7 mouse cellular contexts compared by ENCODE assay signal in the genomic region with DNA sequence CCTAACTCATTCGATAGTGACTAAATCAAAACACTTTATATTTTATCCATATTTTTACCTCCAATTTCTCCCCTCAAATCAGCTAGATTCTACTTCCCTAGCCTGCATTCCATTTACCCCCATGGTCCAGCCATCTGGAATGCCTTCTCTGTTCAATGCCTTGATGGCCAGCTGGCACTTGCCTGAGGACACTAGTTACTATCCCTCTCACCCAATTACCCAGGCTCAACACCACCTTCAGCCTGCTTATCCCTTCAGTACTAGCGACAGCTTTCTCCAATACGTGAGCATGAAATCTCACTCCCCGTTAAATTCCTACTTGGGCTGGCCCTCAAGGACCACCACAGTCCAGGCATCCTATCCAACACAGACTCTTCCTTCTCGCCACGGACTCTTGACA. TPM values are rescaled to one million over a fixed set of nuclear protein-coding genes. Genes with fewer than 3 reads are reported as not detected.
DNase-seq lines count a peak whose midpoint lies in the region; ATAC-seq and TF ChIP-seq lines count a peak whose summit lies in the region.

No protein-coding gene starts in this region.

- no peak for TF ChIP-seq EP300 in liver, postnatal 0 days (IDR thresholded peaks at IDR 0.05; ENCODE audit: low read depth)

- H3K27ac ChIP-seq in liver, postnatal 0 days (ENCODE audit: low read depth) = peak overlapping the region; percentile 57; the same call in 1 of the 2 replicates
- H3K27ac ChIP-seq in liver, embryonic 11.5 days (ENCODE audit: low read depth, low read length) = no peak overlapping the region
- H3K27ac ChIP-seq in hindbrain, embryonic 13.5 days = peak overlapping the region; percentile 87

- H3K36me3 ChIP-seq in liver, postnatal 0 days (replicated peaks; ENCODE audit: insufficient read depth, low read length) = no peaks in the 10 kb centered on the region
- no peaks in the 10 kb centered on the region for H3K36me3 ChIP-seq in liver, embryonic 11.5 days (ENCODE audit: control insufficient read depth, insufficient read depth, low read length)
- H3K36me3 ChIP-seq in hindbrain, embryonic 13.5 days = no peaks in the 10 kb centered on the region
- no peaks in the 10 kb centered on the region for H3K36me3 ChIP-seq in myocyte (ENCODE audit: control insufficient read depth, insufficient read depth)

- H3K4me2 ChIP-seq in liver, postnatal 0 days (ENCODE audit: low read depth, low read length) = peak overlapping the region; percentile 32; the same call in 1 of the 2 replicates
- H3K4me2 ChIP-seq in liver, embryonic 11.5 days = no peak overlapping the region
- peak overlapping the region; percentile 72 for H3K4me2 ChIP-seq in hindbrain, embryonic 13.5 days
- H3K4me2 ChIP-seq in myocyte (ENCODE audit: low read depth) = no peak overlapping the region

- peaks cover 12% of the 10 kb centered on the region; the same call in 1 of the 2 replicates for H3K4me1 ChIP-seq in liver, postnatal 0 days (ENCODE audit: insufficient read depth)
- no peaks in the 10 kb centered on the region; the same call in 1 of the 2 replicates for H3K4me1 ChIP-seq in liver, embryonic 11.5 days (replicated peaks; ENCODE audit: control insufficient read depth, insufficient read depth, low read length)
- H3K4me1 ChIP-seq in hindbrain, embryonic 13.5 days (replicated peaks) = peaks cover 78% of the 10 kb centered on the region

- no peak for TF ChIP-seq POLR2A in myocyte (IDR thresholded peaks at IDR 0.05; ENCODE audit: insufficient read length, low read depth)

- peak overlapping the region; percentile 78 for H3ac ChIP-seq in myocyte (ENCODE audit: control insufficient read depth, insufficient read length)

- TF ChIP-seq CTCF in liver, postnatal 0 days (IDR thresholded peaks at IDR 0.05; ENCODE audit: low read depth) = no peak

- no peaks in the 10 kb centered on the region for H3K79me2 ChIP-seq in myocyte (ENCODE audit: control insufficient read depth, insufficient read depth)

- peak overlapping the region; percentile 73 for H3K9ac ChIP-seq in liver, postnatal 0 days (replicated peaks)
- no peak overlapping the region for H3K9ac ChIP-seq in liver, embryonic 11.5 days (ENCODE audit: low read depth, low read length)
- H3K9ac ChIP-seq in hindbrain, embryonic 13.5 days = 0 out of 2 replicates have a peak overlapping the region, but pooled peaks have one; percentile 88

- DNase-seq in liver, postnatal 0 days = no peak
- DNase-seq in liver, embryonic 11.5 days (ENCODE audit: low spot score) = no peak
- peak; percentile 60 for DNase-seq in cerebellum, postnatal 36 days
- DNase-seq in layer of hippocampus, adult 9-11 months = no peak
- DNase-seq in testis, postnatal 14 days (ENCODE audit: low spot score) = no peak

- 82% methylated on average over 6 of the region's 6 CpGs for WGBS in liver, postnatal 0 days (ENCODE audit: insufficient replicate concordance)
- 85% methylated on average over 6 of the region's 6 CpGs for WGBS in liver, embryonic 11.5 days
- 64% methylated on average over 6 of the region's 6 CpGs for WGBS in hindbrain, embryonic 13.5 days

- H3K4me3 ChIP-seq in liver, postnatal 0 days (ENCODE audit: low read depth, low read length) = no peak overlapping the region
- H3K4me3 ChIP-seq in liver, embryonic 11.5 days (ENCODE audit: low read depth, low read length) = no peak overlapping the region
- 0 out of 2 replicates have a peak overlapping the region, but pooled peaks have one; percentile 53 for H3K4me3 ChIP-seq in hindbrain, embryonic 13.5 days
- H3K4me3 ChIP-seq in myocyte = peak overlapping the region; percentile 34

- no peak for ATAC-seq in liver, postnatal 0 days
- ATAC-seq in liver, embryonic 11.5 days (replicated peaks; ENCODE audit: low FRiP score) = no peak
- ATAC-seq in hindbrain, embryonic 13.5 days (ENCODE audit: low FRiP score) = no peak

- H3K27me3 ChIP-seq in liver, postnatal 0 days (ENCODE audit: insufficient read depth, low read length) = peaks cover 8% of the 10 kb centered on the region
- peaks cover 48% of the 10 kb centered on the region for H3K27me3 ChIP-seq in liver, embryonic 11.5 days (replicated peaks; ENCODE audit: control insufficient read depth, insufficient read depth, low read length)
- no peaks in the 10 kb centered on the region for H3K27me3 ChIP-seq in hindbrain, embryonic 13.5 days
- no peaks in the 10 kb centered on the region for H3K27me3 ChIP-seq in myocyte (ENCODE audit: control insufficient read depth, insufficient read depth, insufficient read length)

- no peaks in the 10 kb centered on the region for H3K9me3 ChIP-seq in liver, postnatal 0 days (ENCODE audit: low read length)
- H3K9me3 ChIP-seq in liver, embryonic 11.5 days (ENCODE audit: control insufficient read depth, low read length) = no peaks in the 10 kb centered on the region
- H3K9me3 ChIP-seq in hindbrain, embryonic 13.5 days = no peaks in the 10 kb centered on the region

TF ChIP-seq in myocyte, 11 proteins besides CTCF, POLR2A, EP300 and RAD21:
- TF ChIP-seq USF1 (IDR thresholded peaks at IDR 0.05; ENCODE audit: low read depth) (no peak), MAX (IDR thresholded peaks at IDR 0.05; ENCODE audit: low read depth) (no peak), POLR2AphosphoS2 (IDR thresholded peaks at IDR 0.05; ENCODE audit: insufficient read length, low read depth) (no peak), MYOG (IDR thresholded peaks at IDR 0.05; ENCODE audit: control insufficient read depth in 1 of 3, insufficient read depth in 1 of 3, insufficient read length in 2 of 3, low read depth in 2 of 3) (no peak), CEBPB (IDR thresholded peaks at IDR 0.05; ENCODE audit: insufficient read depth, poor library complexity, severe bottlenecking) (no peak), E2F4 (IDR thresholded peaks at IDR 0.05; ENCODE audit: insufficient read depth) (no peak)

RNA-seq across cellular contexts. Expression of a gene that starts 2.2 kb away (rescaled TPM):
- polyA plus RNA-seq in liver, postnatal 0 days (2015; fragmentation: Nextera tagmentation; extraction: Ambion mirVana) = 4.9 and 5.3 TPM in 2 replicates
- polyA plus RNA-seq in liver, embryonic 11.5 days (2014; fragmentation: Nextera tagmentation; extraction: Ambion mirVana) = 3.4 and 5.5 TPM in 2 replicates
- 55.7 and 57.4 TPM in 2 replicates for polyA plus RNA-seq in hindbrain, embryonic 13.5 days (2015; fragmentation: Nextera tagmentation; extraction: Ambion mirVana)
- polyA plus RNA-seq in myocyte (2012; fragmentation: generic; extraction: Trizol) = 3.1 TPM

Comparison
In these comparisons a context has a peak if more than half of its experiments do, and no peak if none do; other contexts are left out.
1. H3K4me2 ChIP-seq: peak in liver, postnatal 0 days (single experiment) and hindbrain, embryonic 13.5 days (single experiment); none in liver, embryonic 11.5 days (single experiment) and myocyte (single experiment).
2. DNase-seq: peak in cerebellum, postnatal 36 days (2 of 2); none in liver, postnatal 0 days (single experiment), liver, embryonic 11.5 days (single experiment), layer of hippocampus, adult 9-11 months (single experiment) and testis, postnatal 14 days (single experiment).
3. H3K4me3 ChIP-seq: peak in hindbrain, embryonic 13.5 days (single experiment) and myocyte (single experiment); none in liver, postnatal 0 days (single experiment) and liver, embryonic 11.5 days (single experiment).